Mouse (Mus musculus): ENCODE data around the gene Gm7173. TPM values are rescaled to one million over a fixed set of nuclear protein-coding genes. Genes with fewer than 3 reads are reported as not detected.

The Gm7173 gene
- not detected for total RNA-seq (2021)
- long read RNA-seq, experiment 1 = 0 reads
- long read RNA-seq, experiment 2 = 0 reads

DNA sequence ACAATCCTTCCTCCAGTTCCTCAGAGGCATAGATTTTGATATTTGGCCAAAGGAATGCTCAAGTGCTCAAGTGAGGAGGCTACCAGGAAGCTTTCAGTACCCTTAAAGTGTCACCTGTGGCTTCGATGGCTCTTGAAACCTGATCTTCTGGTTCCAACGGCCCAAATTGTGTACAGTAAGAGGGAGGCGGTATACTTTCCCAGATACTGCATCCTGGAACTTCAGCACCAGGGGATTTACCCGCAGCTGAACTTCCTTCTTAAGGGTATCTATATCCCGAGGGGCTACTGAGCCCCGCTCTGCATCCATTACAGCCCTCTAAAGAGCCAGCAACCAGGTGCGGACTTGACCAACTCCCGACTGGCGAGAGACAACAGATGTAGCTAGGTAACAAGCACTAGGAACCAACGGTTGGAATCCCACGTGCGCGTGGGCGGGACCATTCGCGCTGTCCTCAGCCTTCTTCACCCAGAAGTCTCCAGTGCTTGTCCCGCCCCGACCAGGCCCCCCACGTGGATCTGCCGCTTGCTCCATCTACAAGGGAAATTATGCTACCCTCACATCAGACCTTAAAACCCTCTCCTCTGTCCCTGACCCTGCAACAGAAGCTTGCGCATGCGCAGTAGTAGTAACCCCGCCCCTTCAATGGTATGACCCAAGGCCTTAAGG lies at the start of gene Gm7173:
Gene Gm7173 (minus strand): TSS at position 309 of the 669 bp plus-strand sequence.
- DNase-seq (ENCODE audit: low spot score) = no peak

DNA sequence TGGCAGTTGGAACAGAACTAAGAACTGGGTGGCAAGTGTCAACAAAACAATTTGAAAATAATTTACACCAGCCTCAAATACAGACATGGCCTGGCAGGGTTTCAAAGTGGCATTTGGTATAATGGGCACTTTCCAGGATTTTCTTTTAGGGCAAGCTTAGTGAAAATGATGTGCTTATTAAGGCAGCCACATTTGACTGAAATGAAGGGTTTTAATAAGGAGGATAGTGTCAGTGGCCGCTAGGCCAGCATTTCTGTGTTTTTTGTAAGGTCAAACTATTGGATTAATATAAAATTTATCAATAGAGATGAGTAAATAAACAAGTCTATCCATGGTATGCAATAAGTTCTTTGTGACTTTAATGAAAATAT lies 546 bp upstream of the Gm7173 start:
- no peak for DNase-seq (ENCODE audit: low spot score)

DNA sequence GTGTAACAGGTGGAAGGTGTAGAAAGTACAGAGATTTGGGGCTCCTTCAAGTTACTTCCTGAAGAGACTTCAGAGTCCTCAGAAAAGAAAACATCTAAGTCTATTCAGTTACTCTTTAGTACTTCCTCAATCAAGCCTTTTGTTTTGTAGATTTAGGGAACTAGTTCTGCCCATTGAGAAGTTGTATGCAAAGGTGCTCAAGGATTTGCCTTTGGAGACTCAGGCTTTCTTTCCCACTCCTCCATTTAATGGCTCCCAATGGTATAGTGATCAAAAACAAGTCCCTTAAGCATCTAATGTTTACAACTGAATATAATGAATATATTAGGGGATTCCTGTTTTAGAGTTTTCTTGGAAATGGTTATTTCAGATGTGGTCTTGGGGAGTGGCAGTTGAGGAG lies 200.3 kb downstream of the Gm7173 start:
- DNase-seq (ENCODE audit: low spot score) = no peak

Other genes with a start within 250 kb of the Gm7173 start
- not detected for gene Mageb16, start 154.2 kb upstream of the Gm7173 start, total RNA-seq (2021)